Mouse (Mus musculus): ENCODE results near the gene Ccm2.

DNA sequence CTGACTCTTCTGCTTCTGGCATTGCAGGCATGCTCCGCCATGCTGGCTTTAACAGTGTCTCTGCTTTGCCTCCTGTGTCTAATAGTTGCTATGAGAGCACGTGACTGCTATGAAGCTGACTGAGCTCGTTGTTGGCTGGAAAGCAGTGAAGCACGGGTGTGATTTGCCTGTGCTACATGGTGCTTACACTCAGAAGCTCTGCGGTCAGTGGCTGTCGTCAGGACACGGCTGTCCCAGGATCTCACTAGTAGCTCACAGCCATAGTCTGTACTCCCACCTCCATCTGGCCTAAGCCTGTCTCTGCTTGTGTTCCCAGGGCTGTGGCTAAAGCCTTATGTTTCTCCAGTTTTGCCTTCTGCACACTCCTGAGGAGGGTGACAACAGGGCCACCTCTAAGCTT, 41.6 kb downstream of the Ccm2 start:
- TF ChIP-seq CTCF (IDR thresholded peaks at IDR 0.05; ENCODE audit: control insufficient read depth, insufficient read depth, insufficient replicate concordance, low read depth, low read length) (no peak), POLR2A (IDR thresholded peaks at IDR 0.05; ENCODE audit: control insufficient read depth, low read depth, low read length) (no peak)
